Mouse (Mus musculus) midbrain, embryonic 11.5 days (tissue): ENCODE measurements at regions not wholly inside any gene's neighbourhood (a gene's known extent, or its start where the extent isn't known, plus 50 kb on each side); places are given as distances from the start of the nearest gene placed in this dataset.

Experiments used
- ATAC-seq: fragments of 200-750 bp; cut with Nextera tagmentation; 2 replicates; pipeline ENCODE4 v1.8.0; 2017; ENCODE audit warnings: moderate TSS enrichment, moderate library complexity; ENCODE audit not compliant: low FRiP score
- DNase-seq: peaks from one replicate; pipeline ENCODE4 v3.0.0; 2015; ENCODE audit warnings: low spot score; ENCODE audit errors: missing footprints
- H3K27ac ChIP-seq: fragments of 300-500 bp; sonication (generic); 2 replicates; pipeline ENCODE4 v1.5.1; 2014; ENCODE audit warnings: low read depth, low read length
- H3K27me3 ChIP-seq: fragments of 300-500 bp; sonication (generic); 2 replicates; pipeline ENCODE4 v1.6.1; 2014; ENCODE audit warnings: mild to moderate bottlenecking, low read length, moderate library complexity, mixed read lengths; ENCODE audit not compliant: control insufficient read depth, insufficient read depth
- H3K36me3 ChIP-seq: fragments of 300-500 bp; sonication (generic); 2 replicates; pipeline ENCODE4 v1.6.1; 2014; ENCODE audit warnings: mild to moderate bottlenecking, low read length, moderate library complexity, mixed read lengths; ENCODE audit not compliant: control insufficient read depth, insufficient read depth
- H3K4me1 ChIP-seq: fragments of 300-500 bp; sonication (generic); 2 replicates; pipeline ENCODE4 v1.6.1; 2014; ENCODE audit warnings: low read length; ENCODE audit not compliant: control insufficient read depth, insufficient read depth
- H3K4me2 ChIP-seq: fragments of 300-500 bp; sonication (generic); 2 replicates; pipeline ENCODE4 v1.6.1; 2014; ENCODE audit warnings: mild to moderate bottlenecking, moderate library complexity
- H3K4me3 ChIP-seq: fragments of 300-500 bp; sonication (generic); 2 replicates; pipeline ENCODE4 v1.5.1; 2014; ENCODE audit warnings: low read depth, low read length
- H3K9ac ChIP-seq: fragments of 300-500 bp; sonication (generic); 2 replicates; pipeline ENCODE4 v1.6.1; 2014; ENCODE audit warnings: low read length
- H3K9me3 ChIP-seq: fragments of 300-500 bp; sonication (generic); 2 replicates; pipeline ENCODE4 v1.6.1; 2016; ENCODE audit warnings: low read length; ENCODE audit not compliant: control insufficient read depth
- WGBS: fragments of 180-500 bp; shearing (Covaris S2); extraction: QIAGEN DNeasy Blood & Tissue Kit; methylation state at CpG from one replicate; pipeline ENCODE4 v1.1.7; 2014; 5-methylcytosine and 5-hydroxymethylcytosine counted together

GRCm38 (mm10) chr1:51621062-51621461 is 142.8 kb upstream of the Nabp1 start:
- H3K4me1 ChIP-seq = peaks cover 22% of the 10 kb centered on the region
- no peak for ATAC-seq
- H3K4me2 ChIP-seq = no peak overlapping the region
- no peak for DNase-seq
- H3K27ac ChIP-seq = no peak overlapping the region
- H3K36me3 ChIP-seq = no peaks in the 10 kb centered on the region
- H3K4me3 ChIP-seq = no peak overlapping the region
- H3K27me3 ChIP-seq = peaks cover 5% of the 10 kb centered on the region; the same call in 1 of the 2 replicates
- WGBS = 87% methylated on average over 6 of the region's 6 CpGs
- no peaks in the 10 kb centered on the region for H3K9me3 ChIP-seq
- H3K9ac ChIP-seq = no peak overlapping the region

- Histone ChIP-seq H3K9ac (peak overlapping the region; percentile 26), H3K27ac (no peak overlapping the region), H3K4me1 (peaks cover 18% of the 10 kb centered on the region), H3K9me3 (no peaks in the 10 kb centered on the region), H3K4me2 (no peak overlapping the region), H3K27me3 (peaks cover 5% of the 10 kb centered on the region; the same call in 1 of the 2 replicates), H3K4me3 (no peak overlapping the region), H3K36me3 (no peaks in the 10 kb centered on the region)
- WGBS = 43% methylated on average over 13 of the region's 13 CpGs
- DNase-seq (no peak), ATAC-seq (peak; percentile 64; the same call in 1 of the 2 replicates)
These were observed 139.5 kb upstream of the Nabp1 start for GRCm38 (mm10) chr1:51617502-51618251.

- Histone ChIP-seq H3K36me3 (no peaks in the 10 kb centered on the region), H3K4me1 (peaks cover 9% of the 10 kb centered on the region), H3K4me3 (no peak overlapping the region), H3K27ac (no peak overlapping the region), H3K9ac (no peak overlapping the region), H3K4me2 (no peak overlapping the region), H3K9me3 (no peaks in the 10 kb centered on the region), H3K27me3 (peaks cover 5% of the 10 kb centered on the region; the same call in 1 of the 2 replicates)
- 97% methylated on average over 1 of the region's 1 CpGs for WGBS
- ATAC-seq = no peak
- DNase-seq = no peak
These were observed 137.9 kb upstream of the Nabp1 start for GRCm38 (mm10) chr1:51616091-51616490.

GRCm38 (mm10) chr1:51615523-51615922 is 137.3 kb upstream of the Nabp1 start:
- ATAC-seq = peak; percentile 34; the same call in 1 of the 2 replicates
- Histone ChIP-seq H3K9me3 (no peaks in the 10 kb centered on the region), H3K27ac (no peak overlapping the region), H3K4me3 (no peak overlapping the region), H3K27me3 (peaks cover 5% of the 10 kb centered on the region; the same call in 1 of the 2 replicates), H3K36me3 (no peaks in the 10 kb centered on the region), H3K4me2 (no peak overlapping the region), H3K4me1 (peaks cover 9% of the 10 kb centered on the region), H3K9ac (no peak overlapping the region)
- 28% methylated on average over 6 of the region's 6 CpGs for WGBS
- no peak for DNase-seq

GRCm38 (mm10) chr1:51614700-51615099 is 136.5 kb upstream of the Nabp1 start:
- ATAC-seq = no peak
- Histone ChIP-seq H3K27me3 (peaks cover 5% of the 10 kb centered on the region; the same call in 1 of the 2 replicates), H3K9ac (no peak overlapping the region), H3K4me1 (peaks cover 9% of the 10 kb centered on the region), H3K4me2 (no peak overlapping the region), H3K4me3 (no peak overlapping the region), H3K27ac (no peak overlapping the region), H3K9me3 (no peaks in the 10 kb centered on the region), H3K36me3 (no peaks in the 10 kb centered on the region)
- no peak for DNase-seq

- ATAC-seq (no peak), DNase-seq (no peak)
- no peak overlapping the region for H3K4me3 ChIP-seq
- peaks cover 3% of the 10 kb centered on the region; the same call in 1 of the 2 replicates for H3K4me1 ChIP-seq
- H3K27me3 ChIP-seq = no peaks in the 10 kb centered on the region
- H3K9me3 ChIP-seq = no peaks in the 10 kb centered on the region
- 92% methylated on average over 5 of the region's 5 CpGs for WGBS
- H3K4me2 ChIP-seq = no peak overlapping the region
- no peak overlapping the region for H3K27ac ChIP-seq
- H3K36me3 ChIP-seq = no peaks in the 10 kb centered on the region
- no peak overlapping the region for H3K9ac ChIP-seq
These were observed 131.1 kb upstream of the Nabp1 start for GRCm38 (mm10) chr1:51609295-51609694.

- 43% methylated on average over 8 of the region's 8 CpGs for WGBS
These were observed 129.2 kb upstream of the Nabp1 start for GRCm38 (mm10) chr1:51607437-51607855.

GRCm38 (mm10) chr1:51602071-51602470 is 123.8 kb upstream of the Nabp1 start:
- no peak overlapping the region for H3K27ac ChIP-seq
- DNase-seq = no peak

More at GRCm38 (mm10) chr1:51607437-51607855, 129.2 kb upstream of the Nabp1 start:
- DNase-seq (no peak), ATAC-seq (peak; percentile 65; the same call in 1 of the 2 replicates)
- Histone ChIP-seq H3K27ac (no peak overlapping the region), H3K4me3 (no peak overlapping the region), H3K9me3 (no peaks in the 10 kb centered on the region), H3K9ac (no peak overlapping the region), H3K4me2 (no peak overlapping the region), H3K4me1 (peaks cover 3% of the 10 kb centered on the region; the same call in 1 of the 2 replicates), H3K27me3 (no peaks in the 10 kb centered on the region), H3K36me3 (no peaks in the 10 kb centered on the region)

GRCm38 (mm10) chr1:51600425-51600824 is 122.2 kb upstream of the Nabp1 start:
- Histone ChIP-seq H3K27me3 (no peaks in the 10 kb centered on the region), H3K9ac (no peak overlapping the region), H3K4me2 (no peak overlapping the region), H3K9me3 (no peaks in the 10 kb centered on the region), H3K27ac (no peak overlapping the region), H3K4me3 (no peak overlapping the region), H3K36me3 (no peaks in the 10 kb centered on the region), H3K4me1 (no peaks in the 10 kb centered on the region)
- WGBS = 35% methylated on average over 7 of the region's 7 CpGs
- no peak for DNase-seq
- ATAC-seq = no peak

More at GRCm38 (mm10) chr1:51602071-51602470, 123.8 kb upstream of the Nabp1 start:
- Histone ChIP-seq H3K27me3 (no peaks in the 10 kb centered on the region), H3K4me1 (no peaks in the 10 kb centered on the region), H3K4me3 (no peak overlapping the region), H3K9me3 (no peaks in the 10 kb centered on the region), H3K9ac (no peak overlapping the region), H3K36me3 (no peaks in the 10 kb centered on the region), H3K4me2 (no peak overlapping the region)
- 87% methylated on average over 6 of the region's 6 CpGs for WGBS
- ATAC-seq = no peak
